19 mouse cellular contexts compared by ENCODE assay signal in genomic region chr2:112470961-112471381, GRCm38 (mm10). TPM values are rescaled to one million over a fixed set of nuclear protein-coding genes. Genes with fewer than 3 reads are reported as not detected.
A peak's percentile ranks its signal among the peaks of the same experiment; 100 is the strongest.
DNase-seq lines count a peak whose midpoint lies in the region; ATAC-seq and TF ChIP-seq lines count a peak whose summit lies in the region.
"Had no signal": no experiment of that assay in that cellular context is flagged by ENCODE, and none has a peak within 500 bp of the region (broad histone marks: within the 10 kb centered on the region; RNA-seq: fewer than 3 reads in every experiment).

No protein-coding gene starts in this region.

- DNase-seq in frontal cortex, postnatal 14 days (ENCODE audit: low spot score in 2 of 2), result no peak
- no peak for DNase-seq in heart, adult 11 months
- DNase-seq in limb, embryonic 14.5 days (ENCODE audit: low spot score), result no peak
- DNase-seq in retina, embryonic 14.5 days (ENCODE audit: low spot score), result peak; percentile 54
- DNase-seq in adrenal gland, adult 8-10 months, result no peak
- DNase-seq: cerebellum, adult 11 months; cerebellum, postnatal 25 days; kidney, adult 8-10 months; thymus, postnatal 36 days had no signal

- H3K27me3 ChIP-seq in heart, embryonic 15.5 days, result no peaks in the 10 kb centered on the region
- H3K27me3 ChIP-seq in limb, embryonic 14.5 days (ENCODE audit: control insufficient read depth, insufficient read depth, low read length), result no peaks in the 10 kb centered on the region
- H3K27me3 ChIP-seq in neural tube, embryonic 15.5 days (replicated peaks), result no peaks in the 10 kb centered on the region
- H3K27me3 ChIP-seq: limb, embryonic 12.5 days; neural tube, embryonic 13.5 days had no signal

- no peak for TF ChIP-seq POLR2A in limb, embryonic 14.5 days (IDR thresholded peaks at IDR 0.05; ENCODE audit: borderline replicate concordance, extremely low read depth, insufficient read depth, insufficient read length)

- peaks cover 22% of the 10 kb centered on the region for H3K36me3 ChIP-seq in heart, embryonic 15.5 days
- H3K36me3 ChIP-seq in limb, embryonic 14.5 days (ENCODE audit: control insufficient read depth, insufficient read depth, low read length), result peaks cover 37% of the 10 kb centered on the region
- H3K36me3 ChIP-seq in neural tube, embryonic 15.5 days, result peaks cover 37% of the 10 kb centered on the region

- H3K27ac ChIP-seq in heart, embryonic 15.5 days, result peak overlapping the region; percentile 43
- no peak overlapping the region for H3K27ac ChIP-seq in limb, embryonic 14.5 days (replicated peaks; ENCODE audit: low read depth, low read length)
- H3K27ac ChIP-seq in neural tube, embryonic 15.5 days (replicated peaks), result no peak overlapping the region
- H3K27ac ChIP-seq: limb, embryonic 12.5 days; neural tube, embryonic 13.5 days had no signal

- no peak overlapping the region for H3K9ac ChIP-seq in heart, embryonic 15.5 days
- H3K9ac ChIP-seq in limb, embryonic 14.5 days (ENCODE audit: low read depth, low read length, severe bottlenecking), result no peak overlapping the region
- no peak overlapping the region for H3K9ac ChIP-seq in neural tube, embryonic 15.5 days (replicated peaks)
- H3K9ac ChIP-seq: limb, embryonic 12.5 days; neural tube, embryonic 13.5 days had no signal

- 40% methylated on average over 5 of the region's 5 CpGs for WGBS in heart, embryonic 15.5 days
- WGBS in limb, embryonic 14.5 days, result 77% methylated on average over 5 of the region's 5 CpGs
- WGBS in neural tube, embryonic 15.5 days, result 84% methylated on average over 5 of the region's 5 CpGs

- H3K4me1 ChIP-seq in heart, embryonic 15.5 days (replicated peaks), result peaks cover 13% of the 10 kb centered on the region
- H3K4me1 ChIP-seq in limb, embryonic 14.5 days (ENCODE audit: control insufficient read depth, insufficient read depth, low read length), result no peaks in the 10 kb centered on the region
- no peaks in the 10 kb centered on the region for H3K4me1 ChIP-seq in neural tube, embryonic 15.5 days
- H3K4me1 ChIP-seq: limb, embryonic 12.5 days; neural tube, embryonic 13.5 days had no signal

- peak; percentile 69 for ATAC-seq in frontal cortex, adult (ENCODE audit: low TSS enrichment)
- ATAC-seq in heart, embryonic 15.5 days (replicated peaks; ENCODE audit: insufficient number of reproducible peaks, insufficient read depth, low FRiP score, low read depth), result no peak; the same call in 1 of the 2 replicates
- ATAC-seq in limb, embryonic 14.5 days (ENCODE audit: low FRiP score, low read depth), result 0 out of 2 replicates have a peak, but pooled peaks have one; percentile 23
- no peak for ATAC-seq in neural tube, embryonic 15.5 days (ENCODE audit: low FRiP score)
- ATAC-seq: activated CD4-positive, CD25-positive, alpha-beta regulatory T cell, adult 4 months had no signal

- H3K4me3 ChIP-seq in heart, embryonic 15.5 days, result no peak overlapping the region
- no peak overlapping the region for H3K4me3 ChIP-seq in limb, embryonic 14.5 days (replicated peaks; ENCODE audit: low read length)
- no peak overlapping the region for H3K4me3 ChIP-seq in neural tube, embryonic 15.5 days (replicated peaks)
- H3K4me3 ChIP-seq: limb, embryonic 12.5 days; neural tube, embryonic 13.5 days had no signal

- no peak overlapping the region for H3K4me2 ChIP-seq in heart, embryonic 15.5 days
- no peak overlapping the region for H3K4me2 ChIP-seq in limb, embryonic 14.5 days (replicated peaks; ENCODE audit: low read depth, low read length, severe bottlenecking)
- H3K4me2 ChIP-seq in neural tube, embryonic 15.5 days, result no peak overlapping the region
- H3K4me2 ChIP-seq: limb, embryonic 12.5 days; neural tube, embryonic 13.5 days had no signal

- H3K9me3 ChIP-seq in heart, embryonic 15.5 days (replicated peaks), result no peaks in the 10 kb centered on the region
- no peaks in the 10 kb centered on the region for H3K9me3 ChIP-seq in limb, embryonic 14.5 days (ENCODE audit: control insufficient read depth, low read length)
- H3K9me3 ChIP-seq in neural tube, embryonic 15.5 days (replicated peaks), result no peaks in the 10 kb centered on the region
- H3K9me3 ChIP-seq: limb, embryonic 12.5 days; neural tube, embryonic 13.5 days had no signal

RNA-seq across cellular contexts. Expression of gene Chrm5, which starts 9.6 kb away (rescaled TPM):
- not detected in 2 replicates for polyA plus RNA-seq in heart, embryonic 15.5 days (2015; fragmentation: Nextera tagmentation; extraction: Ambion mirVana)
- polyA plus RNA-seq in limb, embryonic 14.5 days (2012; rRNA removed), result 0.08 TPM in 1 of 2 replicates, not detected in the other
- polyA plus RNA-seq in limb, embryonic 14.5 days (2014; fragmentation: Nextera tagmentation; extraction: Ambion mirVana), result not detected in 2 replicates
- 0.90 and 1.2 TPM in 2 replicates for polyA plus RNA-seq in neural tube, embryonic 15.5 days (2015; fragmentation: Nextera tagmentation; extraction: Ambion mirVana)
- total RNA-seq in adrenal gland, adult 8-10 months (2022), result not detected
- polyA plus RNA-seq: activated CD4-positive, CD25-positive, alpha-beta regulatory T cell, adult 4 months; embryonic facial prominence, embryonic 11.5 days; large intestine, adult 2 months; limb, embryonic 12.5 days; liver, embryonic 16.5 days; spleen, adult 2 months had no signal

RNA-seq across cellular contexts. Expression of gene Emc7, which starts 16.2 kb away (rescaled TPM):
- polyA plus RNA-seq in heart, embryonic 15.5 days (2015; fragmentation: Nextera tagmentation; extraction: Ambion mirVana), result 16.4 and 17.5 TPM in 2 replicates
- polyA plus RNA-seq in limb, embryonic 14.5 days (2012; rRNA removed), result 9.2 and 11.7 TPM in 2 replicates
- 18.3 and 18.4 TPM in 2 replicates for polyA plus RNA-seq in limb, embryonic 14.5 days (2014; fragmentation: Nextera tagmentation; extraction: Ambion mirVana)
- polyA plus RNA-seq in neural tube, embryonic 15.5 days (2015; fragmentation: Nextera tagmentation; extraction: Ambion mirVana), result 24.5 and 24.6 TPM in 2 replicates
- 10 to 100 TPM; 33.3 to 36.7 (median 34.6) TPM for total RNA-seq in adrenal gland, adult 8-10 months (2022)

RNA-seq across cellular contexts. Expression of gene Aven, which starts 21.8 kb away (rescaled TPM):
- polyA plus RNA-seq in heart, embryonic 15.5 days (2015; fragmentation: Nextera tagmentation; extraction: Ambion mirVana), result 5.1 and 5.3 TPM in 2 replicates
- polyA plus RNA-seq in limb, embryonic 14.5 days (2012; rRNA removed), result 8.7 and 10.7 TPM in 2 replicates
- polyA plus RNA-seq in limb, embryonic 14.5 days (2014; fragmentation: Nextera tagmentation; extraction: Ambion mirVana), result 8.0 and 9.0 TPM in 2 replicates
- 4.1 and 4.2 TPM in 2 replicates for polyA plus RNA-seq in neural tube, embryonic 15.5 days (2015; fragmentation: Nextera tagmentation; extraction: Ambion mirVana)
- total RNA-seq in adrenal gland, adult 8-10 months (2022), result 10 to 100 TPM in 3 of 4 experiments, 1 to 10 TPM in 1; 8.8 to 16.3 (median 13.1) TPM

Comparison
In these comparisons a context has a peak if more than half of its experiments do, and no peak if none do; other contexts are left out.
1. ATAC-seq: peak in frontal cortex, adult (single experiment) and limb, embryonic 14.5 days (single experiment); none in heart, embryonic 15.5 days (single experiment) and neural tube, embryonic 15.5 days (single experiment).